In the genomic region with DNA sequence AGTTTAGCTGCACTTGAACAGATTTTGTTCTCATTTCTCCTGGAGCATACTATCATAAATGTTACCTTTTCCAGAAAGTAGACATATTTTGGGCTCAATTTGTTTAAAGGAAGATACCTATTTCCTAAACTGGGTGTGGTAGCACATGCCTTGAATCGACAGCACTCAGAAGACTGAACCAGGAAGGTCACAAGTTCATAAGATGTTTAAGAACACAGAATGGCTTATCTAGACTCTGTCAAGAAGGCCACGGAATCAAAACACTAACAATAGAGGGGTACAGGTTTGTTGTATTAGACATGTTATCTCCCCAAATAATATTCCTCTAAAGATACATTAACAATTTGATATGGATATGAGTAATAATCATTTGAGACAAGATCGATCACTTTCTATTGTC, we compare ENCODE assay signal across 19 mouse cellular contexts.
"Had no signal": no experiment of that assay in that cellular context is flagged by ENCODE, and none has a peak within 500 bp of the region (broad histone marks: within the 10 kb centered on the region; RNA-seq: fewer than 3 reads in every experiment).

No protein-coding gene starts in this region.

- H3K27ac ChIP-seq: liver, embryonic 13.5 days; liver, embryonic 15.5 days; macrophage; midbrain, embryonic 13.5 days; midbrain, embryonic 15.5 days; neural tube, embryonic 13.5 days; neural tube, embryonic 15.5 days had no signal

- H3K36me3 ChIP-seq: liver, embryonic 13.5 days; liver, embryonic 15.5 days; midbrain, embryonic 13.5 days; midbrain, embryonic 15.5 days; neural tube, embryonic 13.5 days; neural tube, embryonic 15.5 days had no signal

- DNase-seq: liver, embryonic 13.5 days; liver, postnatal 0 days; lung, embryonic 14.5 days; retina, postnatal 1 day; right cerebral cortex, adult 18-20 months; right cerebral cortex, postnatal 25 days; right cerebral cortex, postnatal 4 days; spleen, adult 18-20 months; thymus, adult 18-20 months; thymus, postnatal 14 days; thymus, postnatal 36 days had no signal

- ATAC-seq: liver, postnatal 0 days; midbrain, embryonic 13.5 days; midbrain, embryonic 15.5 days had no signal

- H3K27me3 ChIP-seq: liver, embryonic 13.5 days; liver, embryonic 15.5 days; megakaryocyte, embryonic 14.5 days; midbrain, embryonic 13.5 days; midbrain, embryonic 15.5 days; neural tube, embryonic 13.5 days; neural tube, embryonic 15.5 days had no signal

- H3K9ac ChIP-seq: liver, embryonic 13.5 days; liver, embryonic 15.5 days; liver, postnatal 0 days; lung, embryonic 14.5 days; midbrain, embryonic 13.5 days; midbrain, embryonic 15.5 days; neural tube, embryonic 13.5 days; neural tube, embryonic 15.5 days had no signal

- H3K4me3 ChIP-seq: liver, embryonic 13.5 days; liver, embryonic 15.5 days; megakaryocyte, embryonic 14.5 days; midbrain, embryonic 13.5 days; midbrain, embryonic 15.5 days; neural tube, embryonic 13.5 days; neural tube, embryonic 15.5 days had no signal

- H3K4me1 ChIP-seq: megakaryocyte, embryonic 14.5 days; midbrain, embryonic 13.5 days; midbrain, embryonic 15.5 days; neural tube, embryonic 13.5 days; neural tube, embryonic 15.5 days had no signal

- H3K9me3 ChIP-seq: liver, embryonic 13.5 days; liver, embryonic 15.5 days; midbrain, embryonic 13.5 days; midbrain, embryonic 15.5 days had no signal

- H3K4me2 ChIP-seq: liver, embryonic 13.5 days; liver, embryonic 15.5 days; lung, embryonic 14.5 days; midbrain, embryonic 11.5 days; midbrain, embryonic 13.5 days; midbrain, embryonic 15.5 days; neural tube, embryonic 13.5 days; neural tube, embryonic 15.5 days had no signal
